Mouse (Mus musculus) embryonic facial prominence, embryonic 10.5 days (tissue): ENCODE results near the gene Muc3. TPM values are rescaled to one million over a fixed set of nuclear protein-coding genes. Genes with fewer than 3 reads are reported as not detected.

Source experiments
- DNase-seq: peaks from one replicate; pipeline ENCODE4 v3.0.0-alpha.2; 2017; ENCODE audit warnings: low spot score
- H3K27ac ChIP-seq: fragments of 300-500 bp; sonication (generic); replicated peaks from 2 replicates; pipeline ENCODE4 v1.5.1; 2016; ENCODE audit warnings: mild to moderate bottlenecking
- H3K27me3 ChIP-seq: fragments of 300-500 bp; sonication (generic); replicated peaks from 2 replicates; pipeline ENCODE4 v1.6.1; 2016; ENCODE audit warnings: low read depth, mild to moderate bottlenecking; ENCODE audit not compliant: poor library complexity, severe bottlenecking
- H3K36me3 ChIP-seq: fragments of 300-500 bp; sonication (generic); replicated peaks from 2 replicates; pipeline ENCODE4 v1.6.1; 2016; ENCODE audit warnings: mild to moderate bottlenecking, moderate library complexity
- H3K4me1 ChIP-seq: fragments of 300-500 bp; sonication (generic); 2 replicates; pipeline ENCODE4 v1.6.1; 2016
- H3K4me3 ChIP-seq: fragments of 300-500 bp; sonication (generic); 2 replicates; pipeline ENCODE4 v1.5.1; 2016; ENCODE audit warnings: mild to moderate bottlenecking, moderate library complexity
- H3K9me3 ChIP-seq: fragments of 300-500 bp; sonication (generic); 2 replicates; pipeline ENCODE4 v1.6.1; 2016; ENCODE audit warnings: mild to moderate bottlenecking
- WGBS: fragments of 180-500 bp; shearing (Covaris S2); methylation state at CpG from one replicate; pipeline ENCODE4 v1.1.7; 2016; 5-methylcytosine and 5-hydroxymethylcytosine counted together
- polyA plus RNA-seq: library from polyadenylated mRNA; unstranded; fragments of >200 nt; fragmentation: Nextera tagmentation; extraction: Ambion mirVana; gene quantifications from 2 replicates; pipeline ENCODE4 v1.2.1, GENCODE M21; 2016

Gene Muc3
- polyA plus RNA-seq, 1 experiment from 2014 or later = not detected

DNA sequence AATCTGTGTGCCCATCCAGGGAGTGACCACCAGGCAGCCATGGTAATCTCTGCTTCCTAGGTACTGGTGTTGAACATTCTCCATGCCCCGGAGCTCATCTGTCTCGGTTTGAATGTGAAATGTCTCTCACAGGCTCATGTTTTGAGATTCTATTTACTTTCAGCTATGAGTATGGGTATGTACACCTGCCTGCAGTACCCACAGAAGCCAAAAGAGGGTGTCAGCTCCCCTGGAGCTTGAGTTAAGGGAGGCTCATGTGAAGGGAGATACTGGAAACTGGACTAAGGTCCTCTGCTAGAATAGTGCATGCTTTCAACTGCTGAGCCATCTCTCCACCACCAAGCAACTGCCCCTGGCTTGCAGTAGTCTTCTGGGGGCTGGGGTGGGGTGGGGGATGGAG lies 45.2 kb downstream of the Muc3 start:
- no peak overlapping the region for H3K4me3 ChIP-seq

GRCm38 (mm10) chr5:137102575-137103522 lies 46.3 kb downstream of the Muc3 start:
- Histone ChIP-seq H3K27me3 (no peaks in the 10 kb centered on the region), H3K9me3 (no peaks in the 10 kb centered on the region), H3K36me3 (no peaks in the 10 kb centered on the region), H3K27ac (peak overlapping the region; percentile 49; the same call in 1 of the 2 replicates), H3K4me1 (peaks cover 9% of the 10 kb centered on the region), H3K4me3 (no peak overlapping the region)
- 66% methylated on average over 28 of the region's 28 CpGs for WGBS
- no peak for DNase-seq

More for the DNA sequence above, 45.2 kb downstream of the Muc3 start:
- no peak for DNase-seq
- WGBS = 91% methylated on average over 2 of the region's 2 CpGs
- Histone ChIP-seq H3K36me3 (no peaks in the 10 kb centered on the region), H3K9me3 (no peaks in the 10 kb centered on the region), H3K27me3 (no peaks in the 10 kb centered on the region), H3K27ac (no peak overlapping the region), H3K4me1 (peaks cover 9% of the 10 kb centered on the region)

DNA sequence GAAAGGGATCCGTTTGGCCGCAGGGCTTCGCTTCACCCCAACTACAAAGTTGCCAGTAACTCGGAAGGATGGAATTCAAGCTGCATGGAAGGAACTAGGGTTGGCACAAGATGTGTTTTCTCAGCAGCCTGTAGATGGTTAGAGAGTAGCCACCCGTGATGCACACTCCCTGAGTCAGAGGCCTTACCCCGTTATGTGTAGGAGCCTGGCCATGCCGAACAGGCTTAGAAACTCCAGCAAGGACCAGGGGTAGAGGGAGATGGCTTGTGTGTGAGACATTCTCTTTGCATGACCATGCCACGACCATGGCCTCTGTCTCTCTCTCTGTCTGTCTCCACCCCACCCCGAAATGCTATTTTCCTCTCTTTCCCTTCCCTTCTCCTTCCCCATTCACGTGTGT lies 47.0 kb downstream of the Muc3 start:
- Histone ChIP-seq H3K27ac (no peak overlapping the region), H3K4me3 (no peak overlapping the region), H3K36me3 (no peaks in the 10 kb centered on the region), H3K27me3 (no peaks in the 10 kb centered on the region), H3K9me3 (no peaks in the 10 kb centered on the region), H3K4me1 (peaks cover 9% of the 10 kb centered on the region)
- DNase-seq = no peak
- 79% methylated on average over 10 of the region's 10 CpGs for WGBS

DNA sequence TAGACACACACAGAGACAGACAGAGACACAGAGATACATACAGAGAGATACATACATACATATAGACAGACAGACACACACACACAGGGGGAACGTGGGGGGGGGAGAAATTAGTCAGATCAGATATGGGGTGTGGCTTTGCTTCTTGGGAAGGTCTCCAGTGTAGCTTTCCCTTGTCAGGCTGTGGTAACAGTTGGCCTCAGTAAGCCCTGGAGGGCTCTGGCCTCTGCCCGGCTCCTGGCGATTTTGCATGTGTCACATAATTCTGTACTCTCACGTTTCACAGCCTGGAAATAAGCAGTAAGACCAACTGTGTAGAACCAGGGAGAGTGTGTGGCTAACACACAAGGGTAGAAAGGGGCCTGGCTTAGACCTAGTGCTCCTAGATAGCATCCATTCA lies 48.5 kb downstream of the Muc3 start:
- no peak for DNase-seq
- H3K4me3 ChIP-seq = no peak overlapping the region
- H3K4me1 ChIP-seq = peaks cover 6% of the 10 kb centered on the region
- no peak overlapping the region for H3K27ac ChIP-seq
- no peaks in the 10 kb centered on the region for H3K9me3 ChIP-seq
- no peaks in the 10 kb centered on the region for H3K36me3 ChIP-seq
- H3K27me3 ChIP-seq = no peaks in the 10 kb centered on the region
- 59% methylated on average over 4 of the region's 4 CpGs for WGBS

GRCm38 (mm10) chr5:137098418-137098817 lies 50.7 kb downstream of the Muc3 start:
- DNase-seq = no peak
- Histone ChIP-seq H3K4me1 (peaks cover 10% of the 10 kb centered on the region), H3K36me3 (no peaks in the 10 kb centered on the region), H3K27ac (no peak overlapping the region), H3K27me3 (no peaks in the 10 kb centered on the region), H3K4me3 (no peak overlapping the region), H3K9me3 (no peaks in the 10 kb centered on the region)
- 70% methylated on average over 11 of the region's 11 CpGs for WGBS

DNA sequence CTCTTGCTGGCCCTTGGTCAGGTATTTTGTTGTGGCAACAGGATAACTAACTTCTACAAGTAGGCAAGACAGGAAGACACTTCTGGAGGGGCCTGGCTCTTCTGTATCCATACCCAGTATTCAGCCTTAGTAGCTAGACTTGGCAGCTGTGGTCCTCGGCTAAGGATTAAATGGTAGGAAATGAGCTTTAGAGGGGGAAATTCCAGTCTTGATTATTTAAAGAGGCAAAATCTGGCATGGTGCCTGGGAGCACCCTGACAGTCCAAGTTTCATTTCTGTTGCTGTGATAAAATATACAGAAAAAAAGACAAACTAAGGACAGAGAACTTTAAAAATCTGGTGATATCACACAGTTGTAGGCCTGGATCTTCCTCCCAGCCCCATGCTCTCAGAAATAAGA lies 53.1 kb downstream of the Muc3 start:
- H3K4me1 ChIP-seq = peaks cover 8% of the 10 kb centered on the region
- no peaks in the 10 kb centered on the region for H3K27me3 ChIP-seq
- no peaks in the 10 kb centered on the region for H3K36me3 ChIP-seq
- 85% methylated on average over 1 of the region's 1 CpGs for WGBS
- DNase-seq = no peak
- no peak overlapping the region for H3K4me3 ChIP-seq
- no peak overlapping the region for H3K27ac ChIP-seq
- no peaks in the 10 kb centered on the region for H3K9me3 ChIP-seq

DNA sequence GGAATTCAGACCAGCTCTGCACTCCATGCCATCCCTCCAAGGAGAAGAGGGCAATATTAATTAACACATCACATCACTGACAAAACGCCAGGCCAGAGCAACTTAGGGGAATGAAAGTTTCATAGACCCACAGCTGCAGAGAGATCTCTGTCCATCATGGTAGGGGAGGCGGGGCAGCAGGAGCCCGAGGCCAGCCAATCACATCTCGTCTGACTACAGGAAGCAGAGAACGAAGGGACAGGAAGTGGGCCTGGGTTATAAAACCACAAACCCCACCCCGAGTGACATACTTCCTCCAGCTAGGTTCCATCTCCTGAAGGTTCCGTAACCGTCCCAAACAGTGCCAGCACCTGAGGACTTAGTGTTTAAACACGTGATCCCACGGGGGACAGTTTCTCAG lies 54.0 kb downstream of the Muc3 start:
- no peak for DNase-seq
- peaks cover 8% of the 10 kb centered on the region for H3K4me1 ChIP-seq
- H3K36me3 ChIP-seq = no peaks in the 10 kb centered on the region
- no peaks in the 10 kb centered on the region for H3K27me3 ChIP-seq
- H3K4me3 ChIP-seq = no peak overlapping the region
- H3K9me3 ChIP-seq = no peaks in the 10 kb centered on the region
- no peak overlapping the region for H3K27ac ChIP-seq
- WGBS = 89% methylated on average over 10 of the region's 10 CpGs

DNA sequence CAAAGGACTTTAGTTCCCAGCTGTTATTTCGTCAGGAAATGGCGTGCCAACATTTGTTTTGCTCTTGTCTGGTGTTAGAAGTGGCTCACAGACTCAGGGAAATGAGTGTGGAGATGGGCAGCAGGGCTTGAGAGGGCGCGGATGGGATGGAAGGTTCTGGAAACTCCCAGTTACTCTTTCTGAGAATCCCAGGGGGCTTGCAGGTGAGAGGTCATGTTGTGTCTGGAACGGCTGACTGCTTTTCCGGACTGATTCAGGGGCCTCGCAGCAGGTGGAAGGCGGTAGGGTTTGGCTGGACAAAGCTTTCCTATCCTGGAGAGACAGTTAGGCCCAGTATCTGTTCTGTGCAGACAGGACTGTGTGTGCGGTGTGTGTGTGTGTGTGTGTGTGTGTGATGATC lies 55.4 kb downstream of the Muc3 start:
- no peaks in the 10 kb centered on the region for H3K9me3 ChIP-seq
- peaks cover 8% of the 10 kb centered on the region for H3K4me1 ChIP-seq
- H3K36me3 ChIP-seq = no peaks in the 10 kb centered on the region
- H3K27me3 ChIP-seq = no peaks in the 10 kb centered on the region
- H3K4me3 ChIP-seq = no peak overlapping the region
- no peak for DNase-seq
- H3K27ac ChIP-seq = no peak overlapping the region
- 75% methylated on average over 9 of the region's 9 CpGs for WGBS

DNA sequence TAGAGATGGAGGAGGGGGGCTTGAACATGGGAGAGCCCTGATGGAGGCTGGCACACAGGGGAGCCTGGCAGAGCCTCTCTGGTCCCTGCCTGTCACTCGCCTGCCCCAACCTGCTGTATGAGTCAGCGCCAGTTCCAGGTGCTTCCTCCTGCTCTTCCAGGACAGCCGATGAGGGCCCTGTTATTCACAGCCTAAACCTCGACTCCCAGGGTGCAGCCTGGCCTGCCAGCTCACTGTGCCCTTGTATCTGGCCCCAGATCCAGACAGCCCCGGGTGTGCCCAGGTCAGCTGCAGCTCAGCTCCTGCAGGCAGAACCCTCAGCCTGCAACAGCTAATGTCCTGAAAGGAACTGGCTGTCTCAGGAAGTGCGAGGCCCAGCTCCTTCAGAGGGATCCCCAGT lies 57.6 kb downstream of the Muc3 start:
- Histone ChIP-seq H3K9me3 (peaks cover 5% of the 10 kb centered on the region), H3K36me3 (no peaks in the 10 kb centered on the region), H3K27ac (peak overlapping the region; percentile 30; the same call in 1 of the 2 replicates), H3K27me3 (no peaks in the 10 kb centered on the region), H3K4me3 (no peak overlapping the region), H3K4me1 (peaks cover 8% of the 10 kb centered on the region)
- DNase-seq = no peak
- WGBS = 59% methylated on average over 6 of the region's 6 CpGs

- H3K4me1 ChIP-seq = peaks cover 8% of the 10 kb centered on the region
- 79% methylated on average over 10 of the region's 10 CpGs for WGBS
- H3K27ac ChIP-seq = no peak overlapping the region
- no peaks in the 10 kb centered on the region for H3K27me3 ChIP-seq
- H3K36me3 ChIP-seq = no peaks in the 10 kb centered on the region
- no peak overlapping the region for H3K4me3 ChIP-seq
- peaks cover 5% of the 10 kb centered on the region for H3K9me3 ChIP-seq
- DNase-seq = no peak
These were observed 58.3 kb downstream of the Muc3 start for GRCm38 (mm10) chr5:137090870-137091269.

- Histone ChIP-seq H3K27me3 (no peaks in the 10 kb centered on the region), H3K4me3 (no peak overlapping the region), H3K4me1 (peaks cover 4% of the 10 kb centered on the region; the same call in 1 of the 2 replicates), H3K36me3 (no peaks in the 10 kb centered on the region), H3K9me3 (peaks cover 5% of the 10 kb centered on the region), H3K27ac (no peak overlapping the region)
- WGBS = 95% methylated on average over 8 of the region's 8 CpGs
- no peak for DNase-seq
These were observed 61.7 kb downstream of the Muc3 start for GRCm38 (mm10) chr5:137087410-137087809.

- no peaks in the 10 kb centered on the region for H3K27me3 ChIP-seq
- H3K4me1 ChIP-seq = 0 out of 2 replicates have a peak, but pooled peaks cover 3% of the 10 kb centered on the region
- H3K36me3 ChIP-seq = no peaks in the 10 kb centered on the region
- 82% methylated on average over 3 of the region's 3 CpGs for WGBS
- peaks cover 5% of the 10 kb centered on the region for H3K9me3 ChIP-seq
- H3K4me3 ChIP-seq = no peak overlapping the region
- no peak overlapping the region for H3K27ac ChIP-seq
- no peak for DNase-seq
These were observed 63.4 kb downstream of the Muc3 start for GRCm38 (mm10) chr5:137085731-137086130.

DNA sequence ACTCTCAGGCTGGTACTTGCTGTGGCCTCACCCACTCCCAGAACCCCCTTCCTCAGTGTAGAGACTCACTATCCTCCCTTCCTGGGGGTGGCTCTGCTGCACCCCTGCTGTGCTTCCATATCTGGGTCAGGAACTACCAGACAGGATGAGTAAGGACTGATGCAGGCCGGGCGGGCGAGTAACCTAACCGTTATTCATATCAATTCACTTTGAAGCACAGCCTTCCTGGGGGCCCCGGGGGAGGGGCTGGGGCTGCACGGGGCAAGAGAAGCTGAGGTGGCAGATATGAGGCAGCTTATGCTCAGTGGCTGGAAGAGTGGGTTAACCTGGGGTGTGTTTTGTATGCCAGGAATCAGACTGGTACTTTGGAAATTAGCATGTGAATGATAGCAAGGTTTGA lies 64.1 kb downstream of the Muc3 start:
- Histone ChIP-seq H3K27ac (no peak overlapping the region), H3K36me3 (no peaks in the 10 kb centered on the region), H3K9me3 (peaks cover 5% of the 10 kb centered on the region), H3K27me3 (no peaks in the 10 kb centered on the region), H3K4me3 (no peak overlapping the region), H3K4me1 (peaks cover 7% of the 10 kb centered on the region; the same call in 1 of the 2 replicates)
- DNase-seq = no peak
- 88% methylated on average over 6 of the region's 6 CpGs for WGBS
